Mouse (Mus musculus): ENCODE measurements around the gene Gm11011. TPM values are rescaled to one million over a fixed set of nuclear protein-coding genes. Genes with fewer than 3 reads are reported as not detected.

The Gm11011 gene
- polyA plus RNA-seq (2015; fragmentation: Nextera tagmentation; extraction: Ambion mirVana), result not detected in 2 replicates

GRCm38 (mm10) chr2:169587645-169588044 is at the start of gene Gm11011:
TSS of gene Gm11011 (minus strand) at chr2:169587745.

GRCm38 (mm10) chr2:169632338-169633151 is 45.0 kb upstream of the Gm11011 start, which contains the start of gene Tshz2:
TSS of gene Tshz2 (plus strand) at chr2:169633013.

Other genes with a start within 250 kb of the Gm11011 start
- gene Tshz2, start 45.3 kb upstream of the Gm11011 start, polyA plus RNA-seq (2015; fragmentation: Nextera tagmentation; extraction: Ambion mirVana), result 6.5 and 7.7 TPM in 2 replicates

All from spleen, postnatal 0 days (tissue).